Mouse (Mus musculus) adrenal gland, postnatal 36 days (tissue): ENCODE data around the gene Stam2. TPM values are rescaled to one million over a fixed set of nuclear protein-coding genes. Genes with fewer than 3 reads are reported as not detected.

ENCODE experiments used
- DNase-seq, 2 experiments: peaks; one replicate each; pipeline ENCODE4 v3.0.0; 2021; ENCODE audit warnings: mixed read lengths in 1 of 2
- total RNA-seq, 2 experiments: library from RNA; stranded (reverse); gene quantifications; 2 replicates each; pipeline ENCODE4 v1.2.3; 2021

The Stam2 gene
- total RNA-seq, 2 experiments from 2014 or later, result 34.5 to 42.8 TPM

- DNase-seq, result no peak
These were observed 90.5 kb downstream of the Stam2 start for GRCm38 (mm10) chr2:52651547-52651946.

- no peak for DNase-seq
These were observed 94.7 kb downstream of the Stam2 start for GRCm38 (mm10) chr2:52647255-52647998.

DNA sequence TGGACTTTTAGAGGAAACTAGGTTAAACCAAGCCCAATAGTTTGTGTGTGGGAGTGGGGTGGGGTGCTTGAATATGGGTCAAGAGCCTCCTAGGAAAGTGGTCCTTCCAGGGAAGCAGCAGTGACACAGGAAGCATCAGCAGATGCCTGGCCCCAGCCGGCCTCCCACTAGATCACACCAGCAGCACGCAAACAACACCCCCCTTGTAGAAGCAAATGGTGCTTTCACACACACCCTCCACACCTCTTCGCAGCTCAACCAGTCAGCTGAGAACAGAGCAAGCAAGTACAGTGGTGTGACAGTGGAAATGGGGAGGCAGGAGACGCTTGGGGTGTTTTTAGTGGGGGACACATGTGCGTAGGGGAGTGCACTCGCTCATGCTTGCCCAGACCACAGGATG, 98.4 kb downstream of the Stam2 start:
- no peak for DNase-seq

Other genes with a start within 250 kb of the Stam2 start
- gene Cacnb4, start 65.5 kb downstream of the Stam2 start, total RNA-seq, result under 1 TPM; 0.17 to 0.20 TPM
- gene Fmnl2, start 115.6 kb upstream of the Stam2 start, total RNA-seq, result 10 to 100 TPM; 20.7 to 41.7 TPM